Mouse (Mus musculus) liver, adult 2 months (tissue): Measurements from ENCODE around the gene Rln3. TPM values are rescaled to one million over a fixed set of nuclear protein-coding genes. Genes with fewer than 3 reads are reported as not detected.
A peak's percentile ranks its signal among the peaks of the same experiment; 100 is the strongest.

Source experiments
- DNase-seq: peaks from one replicate; pipeline ENCODE4 v3.0.0-alpha.2; 2011; ENCODE audit warnings: low read depth, low spot score; ENCODE audit errors: extremely low read depth
- H3K27ac ChIP-seq: fragments of 200-500 bp; replicated peaks from 2 replicates; pipeline ENCODE4 v1.5.1; 2012; ENCODE audit warnings: low read depth, mild to moderate bottlenecking, control low read depth, inconsistent platforms, low read length; ENCODE audit not compliant: insufficient read depth
- H3K27me3 ChIP-seq: fragments of 200-500 bp; 2 replicates; pipeline ENCODE4 v1.6.1; 2012; ENCODE audit warnings: mild to moderate bottlenecking, moderate library complexity, low read length, inconsistent platforms; ENCODE audit not compliant: control insufficient read depth, insufficient read depth
- H3K36me3 ChIP-seq: fragments of 200-500 bp; 2 replicates; pipeline ENCODE4 v1.6.1; 2012; ENCODE audit warnings: low read length, inconsistent platforms; ENCODE audit not compliant: control insufficient read depth, insufficient read depth
- H3K4me1 ChIP-seq: fragments of 200-500 bp; 2 replicates; pipeline ENCODE4 v1.6.1; 2011; ENCODE audit warnings: low read length; ENCODE audit not compliant: control insufficient read depth, insufficient read depth
- H3K4me3 ChIP-seq: fragments of 200-500 bp; 2 replicates; pipeline ENCODE4 v1.5.1; 2011; ENCODE audit warnings: low read depth, mild to moderate bottlenecking, control low read depth, low read length, moderate library complexity; ENCODE audit not compliant: insufficient read depth
- H3K79me2 ChIP-seq: fragments of 200-500 bp; 2 replicates; pipeline ENCODE4 v1.6.1; 2012; ENCODE audit warnings: inconsistent platforms, mild to moderate bottlenecking, low read length, moderate library complexity; ENCODE audit not compliant: control insufficient read depth, insufficient read depth
- H3K9ac ChIP-seq: fragments of 200-500 bp; 2 replicates; pipeline ENCODE4 v1.6.1; 2012; ENCODE audit warnings: low read depth, mild to moderate bottlenecking, control low read depth, inconsistent platforms, low read length
- CTCF ChIP-seq: fragments of 200-500 bp; IDR thresholded peaks from 2 replicates; pipeline ENCODE4 v1.5.1; 2011; ENCODE audit warnings: low read depth, low read length, control low read depth
- POLR2A ChIP-seq: fragments of 200-500 bp; IDR thresholded peaks from 2 replicates; pipeline ENCODE4 v1.6.1; 2011; ENCODE audit warnings: low read length, control low read depth; ENCODE audit not compliant: insufficient read depth; ENCODE audit errors: extremely low read depth
- WGBS: fragments of 180-500 bp; shearing (Covaris S2); methylation state at CpG from one replicate; pipeline ENCODE4 v1.1.7; 2018; 5-methylcytosine and 5-hydroxymethylcytosine counted together
- polyA plus RNA-seq: library from polyadenylated mRNA; depleted of rRNA; stranded (reverse); fragments of >200 nt; gene quantifications from 2 replicates; pipeline ENCODE4 v1.2.3, GENCODE M21; 2012
- total RNA-seq: library from RNA; depleted of rRNA; stranded (reverse); fragments of >200 nt; gene quantifications from 2 replicates; pipeline ENCODE4 v1.2.3, GENCODE M21; 2014

Gene Rln3
- total and polyA plus RNA-seq, 2 experiments, result not detected

DNA sequence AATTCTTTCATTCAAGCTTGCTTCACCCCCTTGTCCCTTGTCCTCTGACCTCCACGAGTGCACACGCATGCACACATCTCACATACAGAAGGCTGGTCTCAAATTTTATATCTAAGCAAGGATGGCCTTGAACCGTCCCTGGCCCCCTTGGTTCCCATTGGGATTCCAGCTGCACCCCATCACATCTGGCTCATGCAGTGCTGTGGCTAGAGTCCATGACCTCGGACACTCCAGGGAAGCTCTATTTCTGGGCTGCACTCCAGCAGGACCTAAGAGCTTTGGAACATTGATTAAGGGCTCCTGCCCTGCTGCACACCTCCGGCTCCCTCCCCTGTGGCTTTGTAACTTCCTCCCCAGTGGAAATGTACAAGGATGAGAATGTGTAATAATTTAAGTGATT lies 6.8 kb downstream of the Rln3 start:
- H3K36me3 ChIP-seq, result no peaks in the 10 kb centered on the region
- H3K9ac ChIP-seq, result no peak overlapping the region
- no peaks in the 10 kb centered on the region for H3K79me2 ChIP-seq
- WGBS, result 53% methylated on average over 5 of the region's 5 CpGs
- H3K4me1 ChIP-seq, result no peaks in the 10 kb centered on the region
- peaks cover 4% of the 10 kb centered on the region for H3K27me3 ChIP-seq
- H3K27ac ChIP-seq, result no peak overlapping the region
- peak; percentile 41 for DNase-seq
- TF ChIP-seq POLR2A, result no peak
- TF ChIP-seq CTCF, result no peak
- H3K4me3 ChIP-seq, result no peak overlapping the region

DNA sequence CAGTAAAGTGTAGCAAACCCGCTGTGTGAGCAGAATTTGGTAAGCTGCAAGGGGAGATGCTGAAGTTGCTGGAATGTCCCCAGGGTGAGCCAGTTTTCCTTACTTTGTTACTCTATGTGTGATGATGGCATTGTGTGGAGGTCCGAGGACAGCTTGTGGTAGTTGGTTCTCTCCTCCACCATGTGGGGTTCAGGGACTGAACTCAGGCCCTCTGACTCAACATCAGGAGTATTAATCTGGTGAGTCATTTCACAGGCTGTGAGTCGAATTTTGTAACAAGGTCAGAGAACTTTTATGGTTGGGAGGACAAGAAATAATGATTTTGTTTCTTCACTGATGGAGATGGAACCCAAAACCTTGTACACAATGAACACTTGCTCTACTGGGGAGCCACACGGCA lies 12.0 kb downstream of the Rln3 start:
- 78% methylated on average over 4 of the region's 4 CpGs for WGBS
- H3K4me1 ChIP-seq, result no peaks in the 10 kb centered on the region
- TF ChIP-seq POLR2A (no peak), CTCF (no peak)
- H3K4me3 ChIP-seq, result no peak overlapping the region
- no peaks in the 10 kb centered on the region for H3K36me3 ChIP-seq
- H3K27ac ChIP-seq, result no peak overlapping the region
- H3K79me2 ChIP-seq, result no peaks in the 10 kb centered on the region
- peaks cover 3% of the 10 kb centered on the region; the same call in 1 of the 2 replicates for H3K27me3 ChIP-seq
- H3K9ac ChIP-seq, result no peak overlapping the region
- no peak for DNase-seq

- Histone ChIP-seq H3K9ac (no peak overlapping the region), H3K4me3 (no peak overlapping the region), H3K27me3 (peaks cover 7% of the 10 kb centered on the region), H3K36me3 (no peaks in the 10 kb centered on the region), H3K79me2 (no peaks in the 10 kb centered on the region), H3K27ac (no peak overlapping the region), H3K4me1 (no peaks in the 10 kb centered on the region)
- no peak for DNase-seq
- 86% methylated on average over 5 of the region's 5 CpGs for WGBS
- TF ChIP-seq CTCF, result no peak
- TF ChIP-seq POLR2A, result no peak
Observed at GRCm38 (mm10) chr8:84029272-84029671, 15.5 kb downstream of the Rln3 start.

- no peak overlapping the region for H3K4me3 ChIP-seq
- no peaks in the 10 kb centered on the region for H3K4me1 ChIP-seq
- 27% methylated on average over 10 of the region's 10 CpGs for WGBS
- no peaks in the 10 kb centered on the region for H3K36me3 ChIP-seq
- no peak overlapping the region for H3K9ac ChIP-seq
- H3K79me2 ChIP-seq, result no peaks in the 10 kb centered on the region
- no peak overlapping the region for H3K27ac ChIP-seq
- TF ChIP-seq CTCF, result no peak
- no peak for TF ChIP-seq POLR2A
- H3K27me3 ChIP-seq, result peaks cover 7% of the 10 kb centered on the region
- DNase-seq, result no peak
Observed at GRCm38 (mm10) chr8:84027449-84027848, 17.4 kb downstream of the Rln3 start.

GRCm38 (mm10) chr8:84025863-84026262 lies 18.9 kb downstream of the Rln3 start:
- Histone ChIP-seq H3K36me3 (no peaks in the 10 kb centered on the region), H3K79me2 (no peaks in the 10 kb centered on the region), H3K9ac (no peak overlapping the region), H3K4me1 (no peaks in the 10 kb centered on the region), H3K4me3 (no peak overlapping the region), H3K27ac (no peak overlapping the region), H3K27me3 (peaks cover 7% of the 10 kb centered on the region)
- DNase-seq, result no peak
- TF ChIP-seq CTCF (no peak), POLR2A (no peak)
- WGBS, result 5% methylated on average over 37 of the region's 41 CpGs

DNA sequence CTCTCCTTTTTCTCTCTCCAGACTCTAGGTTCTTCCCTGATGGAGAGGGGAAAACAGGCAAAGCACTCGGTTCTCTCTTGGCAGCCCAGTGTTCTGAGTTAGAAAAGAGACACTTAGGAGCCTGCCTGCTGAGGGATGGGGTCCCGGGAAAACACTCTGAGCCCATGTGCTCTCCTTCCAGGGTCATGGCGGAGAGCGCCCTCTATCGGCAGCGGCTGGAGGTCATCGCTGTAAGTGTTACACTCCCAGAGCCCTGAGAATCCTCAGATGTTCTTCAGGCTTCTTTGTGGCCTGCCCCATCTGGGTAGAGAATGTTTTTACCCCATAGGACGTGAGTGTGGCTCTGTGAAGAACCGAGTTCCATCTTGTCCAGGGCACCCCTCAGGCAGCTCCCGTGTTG lies 20.6 kb downstream of the Rln3 start:
- Histone ChIP-seq H3K27ac (no peak overlapping the region), H3K4me3 (no peak overlapping the region), H3K36me3 (no peaks in the 10 kb centered on the region), H3K4me1 (no peaks in the 10 kb centered on the region), H3K27me3 (peaks cover 7% of the 10 kb centered on the region), H3K9ac (no peak overlapping the region), H3K79me2 (no peaks in the 10 kb centered on the region)
- no peak for DNase-seq
- TF ChIP-seq POLR2A, result no peak
- TF ChIP-seq CTCF, result peak; percentile 86
- WGBS, result 11% methylated on average over 10 of the region's 10 CpGs
